Mouse (Mus musculus): Measurements from ENCODE around the gene Il12b. TPM values are rescaled to one million over a fixed set of nuclear protein-coding genes. Genes with fewer than 3 reads are reported as not detected.

Gene Il12b
- total and polyA plus RNA-seq, 3 experiments, result not detected

DNA sequence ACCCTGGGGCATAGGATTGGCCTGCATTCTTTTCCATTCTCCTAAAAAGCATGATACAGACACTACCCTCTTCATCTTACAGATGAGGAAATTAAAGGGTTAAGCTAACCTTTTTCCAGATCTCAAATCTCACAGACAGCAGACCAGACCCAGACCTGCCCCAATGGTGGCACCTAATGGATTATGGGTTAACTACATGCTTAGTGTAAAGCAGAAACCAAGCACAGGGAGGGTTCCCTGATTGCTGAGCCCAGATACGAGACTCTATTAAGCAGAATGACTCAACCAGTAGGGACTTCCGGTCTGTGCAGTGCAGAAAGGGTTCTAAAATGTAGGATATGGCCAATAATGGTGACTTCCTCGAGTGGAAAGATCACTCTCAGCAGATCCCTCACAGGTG is 10.6 kb downstream of the Il12b start:
- Histone ChIP-seq H3K4me1 (ENCODE audit: control insufficient read depth in 1 of 2, insufficient read depth in 2 of 2, low read length in 2 of 2) (peaks cover 0 to 8% of the 10 kb centered on the region in 2 experiments; a peak in 2 of 4 replicates), H3K27ac (ENCODE audit: control insufficient read depth, low read depth, low read length) (no peak overlapping the region), H3K9me3 (replicated peaks; ENCODE audit: insufficient read depth, low read length) (no peaks in the 10 kb centered on the region), H3K79me2 (ENCODE audit: control insufficient read depth, insufficient read depth, low read length, poor library complexity) (no peaks in the 10 kb centered on the region), H3K9ac (ENCODE audit: control insufficient read depth, low read depth, low read length, poor library complexity, severe bottlenecking) (no peak overlapping the region), H3K27me3 (ENCODE audit: control insufficient read depth in 1 of 2, insufficient read depth in 2 of 2, low read length in 2 of 2) (peaks cover 9 to 11% of the 10 kb centered on the region in 2 experiments), H3K36me3 (ENCODE audit: control insufficient read depth in 1 of 2, insufficient read depth in 2 of 2, low read length in 2 of 2) (no peaks in the 10 kb centered on the region), H3K4me3 (ENCODE audit: control insufficient read depth in 1 of 2, insufficient read depth in 1 of 2, low read depth in 2 of 2, low read length in 2 of 2) (no peak overlapping the region)
- TF ChIP-seq GATA1 (IDR thresholded peaks at IDR 0.05; ENCODE audit: low read depth, low read length), result no peak
- TF ChIP-seq POLR2AphosphoS5 (IDR thresholded peaks at IDR 0.05; ENCODE audit: borderline replicate concordance, low read depth, low read length), result no peak
- no peak for TF ChIP-seq POLR2AphosphoS2 (IDR thresholded peaks at IDR 0.05; ENCODE audit: low read length)
- peak; percentile 34 for DNase-seq (ENCODE audit: low read depth, low spot score)

DNA sequence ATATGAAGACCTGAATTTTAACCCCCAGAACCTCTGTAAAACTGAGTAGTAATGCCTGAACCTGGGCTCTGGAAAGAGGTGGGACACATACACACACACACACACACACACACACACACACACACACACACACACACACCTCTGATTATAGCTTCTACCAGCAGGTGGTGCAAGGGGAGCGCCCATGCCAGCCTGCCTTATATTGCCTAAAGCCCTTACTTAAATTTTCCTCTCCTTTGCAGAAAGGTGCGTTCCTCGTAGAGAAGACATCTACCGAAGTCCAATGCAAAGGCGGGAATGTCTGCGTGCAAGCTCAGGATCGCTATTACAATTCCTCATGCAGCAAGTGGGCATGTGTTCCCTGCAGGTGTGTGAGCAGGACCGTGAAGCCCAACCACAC is 12.4 kb downstream of the Il12b start:
- no peaks in the 10 kb centered on the region for H3K36me3 ChIP-seq (ENCODE audit: control insufficient read depth in 1 of 2, insufficient read depth in 2 of 2, low read length in 2 of 2)
- H3K4me3 ChIP-seq (ENCODE audit: control insufficient read depth in 1 of 2, insufficient read depth in 1 of 2, low read depth in 2 of 2, low read length in 2 of 2), result no peak overlapping the region
- peaks cover 0 to 8% of the 10 kb centered on the region in 2 experiments; a peak in 2 of 4 replicates for H3K4me1 ChIP-seq (ENCODE audit: control insufficient read depth in 1 of 2, insufficient read depth in 2 of 2, low read length in 2 of 2)
- no peak overlapping the region for H3K27ac ChIP-seq (ENCODE audit: control insufficient read depth, low read depth, low read length)
- H3K9me3 ChIP-seq (replicated peaks; ENCODE audit: insufficient read depth, low read length), result no peaks in the 10 kb centered on the region
- peaks cover 6% of the 10 kb centered on the region in 2 experiments for H3K27me3 ChIP-seq (ENCODE audit: control insufficient read depth in 1 of 2, insufficient read depth in 2 of 2, low read length in 2 of 2)
- peak; percentile 63 for TF ChIP-seq RAD21 (IDR thresholded peaks at IDR 0.05; ENCODE audit: low read depth, low read length)
- TF ChIP-seq SMC3 (IDR thresholded peaks at IDR 0.05; ENCODE audit: low read depth, low read length), result peak; percentile 74
- TF ChIP-seq MEF2A (IDR thresholded peaks at IDR 0.05; ENCODE audit: extremely low read depth, insufficient replicate concordance, low read depth, low read length, poor library complexity, severe bottlenecking), result no peak
- TF ChIP-seq ZC3H11A (IDR thresholded peaks at IDR 0.05; ENCODE audit: low read depth, low read length), result peak; percentile 62
- peak in 2 of 3 experiments; percentile 64 to 65; a peak in 4 of 6 replicates for TF ChIP-seq CTCF (IDR thresholded peaks at IDR 0.05 in 2 of 3, conservative IDR thresholded peaks at IDR 0.05 in 1 of 3; ENCODE audit: control insufficient read depth in 1 of 3, insufficient read depth in 1 of 3, low read depth in 2 of 3, low read length in 3 of 3, poor library complexity in 1 of 3, severe bottlenecking in 1 of 3)
- H3K9ac ChIP-seq (ENCODE audit: control insufficient read depth, low read depth, low read length, poor library complexity, severe bottlenecking), result no peak overlapping the region
- peak; percentile 35 for DNase-seq (ENCODE audit: low read depth, low spot score)
- no peaks in the 10 kb centered on the region for H3K79me2 ChIP-seq (ENCODE audit: control insufficient read depth, insufficient read depth, low read length, poor library complexity)

DNA sequence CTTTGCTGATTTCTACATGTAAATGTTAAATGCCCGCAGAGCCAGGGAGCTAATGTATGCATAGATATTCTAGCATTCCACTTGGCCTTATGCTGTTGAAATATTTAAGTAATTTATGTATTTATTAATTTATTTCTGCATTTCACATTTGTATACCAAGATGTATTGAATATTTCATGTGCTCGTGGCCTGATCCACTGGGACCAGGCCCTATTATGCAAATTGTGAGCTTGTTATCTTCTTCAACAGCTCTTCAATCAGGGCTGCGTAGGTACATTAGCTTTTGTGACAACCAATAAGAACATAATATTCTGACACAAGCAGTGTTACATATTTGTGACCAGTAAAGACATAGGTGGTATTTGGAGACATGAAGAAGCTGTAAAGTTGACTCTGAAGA is 13.5 kb downstream of the Il12b start:
- H3K4me1 ChIP-seq (ENCODE audit: control insufficient read depth in 1 of 2, insufficient read depth in 2 of 2, low read length in 2 of 2), result peaks cover 0 to 8% of the 10 kb centered on the region in 2 experiments; a peak in 2 of 4 replicates
- no peaks in the 10 kb centered on the region for H3K79me2 ChIP-seq (ENCODE audit: control insufficient read depth, insufficient read depth, low read length, poor library complexity)
- H3K4me3 ChIP-seq (ENCODE audit: control insufficient read depth in 1 of 2, insufficient read depth in 1 of 2, low read depth in 2 of 2, low read length in 2 of 2), result no peak overlapping the region
- H3K9ac ChIP-seq (ENCODE audit: control insufficient read depth, low read depth, low read length, poor library complexity, severe bottlenecking), result no peak overlapping the region
- no peaks in the 10 kb centered on the region for H3K9me3 ChIP-seq (replicated peaks; ENCODE audit: insufficient read depth, low read length)
- H3K27ac ChIP-seq (ENCODE audit: control insufficient read depth, low read depth, low read length), result no peak overlapping the region
- H3K27me3 ChIP-seq (ENCODE audit: control insufficient read depth in 1 of 2, insufficient read depth in 2 of 2, low read length in 2 of 2), result peaks cover 5 to 6% of the 10 kb centered on the region in 2 experiments
- no peaks in the 10 kb centered on the region for H3K36me3 ChIP-seq (ENCODE audit: control insufficient read depth in 1 of 2, insufficient read depth in 2 of 2, low read length in 2 of 2)
- TF ChIP-seq POLR2AphosphoS2 (IDR thresholded peaks at IDR 0.05; ENCODE audit: low read length) (no peak), E2F4 (IDR thresholded peaks at IDR 0.05; ENCODE audit: borderline replicate concordance, low read depth, low read length) (no peak), NELFE (IDR thresholded peaks at IDR 0.05; ENCODE audit: low read depth, low read length) (no peak), MXI1 (IDR thresholded peaks at IDR 0.05; ENCODE audit: low read depth, low read length) (no peak), USF2 (IDR thresholded peaks at IDR 0.05; ENCODE audit: borderline replicate concordance in 1 of 2, insufficient read depth in 1 of 2, low read depth in 1 of 2, low read length in 2 of 2) (no peak), ZNF384 (IDR thresholded peaks at IDR 0.05; ENCODE audit: low read depth, low read length) (no peak), MYC (IDR thresholded peaks at IDR 0.05; ENCODE audit: low read depth, low read length) (no peak), CHD2 (IDR thresholded peaks at IDR 0.05; ENCODE audit: low read length) (no peak), CHD1 (IDR thresholded peaks at IDR 0.05; ENCODE audit: low read depth, low read length) (no peak), MEF2A (IDR thresholded peaks at IDR 0.05; ENCODE audit: extremely low read depth, insufficient replicate concordance, low read depth, low read length, poor library complexity, severe bottlenecking) (no peak), GABPA (IDR thresholded peaks at IDR 0.05; ENCODE audit: low read depth, low read length) (no peak)
- no peak for DNase-seq (ENCODE audit: low read depth, low spot score)

All from MEL (cell line).